Mouse (Mus musculus): ENCODE measurements around the gene Kmo.

- TF ChIP-seq POLR2A (IDR thresholded peaks at IDR 0.05; ENCODE audit: insufficient read depth, low read length) (peak; percentile 70), CTCF (IDR thresholded peaks at IDR 0.05; ENCODE audit: low read depth, low read length) (no peak)
Observed at GRCm38 (mm10) chr1:175625257-175625879, 5.2 kb downstream of the Kmo start, which contains the start of gene Fh1.

All from ES-Bruce4 (cell line).